Mouse (Mus musculus): ENCODE measurements around the gene Jdp2.

- TF ChIP-seq POLR2A (IDR thresholded peaks at IDR 0.05; ENCODE audit: extremely low read depth, insufficient read depth, low read length) (no peak), CTCF (IDR thresholded peaks at IDR 0.05; ENCODE audit: extremely low read depth, insufficient read depth, low read length) (no peak)
Observed at GRCm38 (mm10) chr12:85615486-85615885, 16.7 kb downstream of the Jdp2 start.

Measured in cortical plate, adult 2 months (tissue).